Mouse (Mus musculus) kidney, postnatal 0 days (tissue): ENCODE results near the gene Gfy. TPM values are rescaled to one million over a fixed set of nuclear protein-coding genes. Genes with fewer than 3 reads are reported as not detected.

Experiments used
- ATAC-seq: fragments of 200-750 bp; cut with Nextera tagmentation; replicated peaks from 2 replicates; pipeline ENCODE4 v1.8.0; 2017; ENCODE audit warnings: low read depth, moderate number of reproducible peaks, moderate TSS enrichment, moderate library complexity; ENCODE audit not compliant: low FRiP score
- DNase-seq: peaks from one replicate; pipeline ENCODE4 v3.0.0-alpha.2; 2016; ENCODE audit warnings: low spot score
- H3K27ac ChIP-seq: fragments of 300-500 bp; sonication (generic); 2 replicates; pipeline ENCODE4 v1.5.1; 2014; ENCODE audit warnings: mild to moderate bottlenecking
- H3K27me3 ChIP-seq: fragments of 300-500 bp; sonication (generic); 2 replicates; pipeline ENCODE4 v1.6.1; 2014; ENCODE audit warnings: low read length, mixed read lengths; ENCODE audit not compliant: insufficient read depth
- H3K36me3 ChIP-seq: fragments of 300-500 bp; sonication (generic); 2 replicates; pipeline ENCODE4 v1.6.1; 2014; ENCODE audit warnings: low read length, mixed read lengths; ENCODE audit not compliant: insufficient read depth
- H3K4me1 ChIP-seq: fragments of 300-500 bp; sonication (generic); replicated peaks from 2 replicates; pipeline ENCODE4 v1.6.1; 2014; ENCODE audit warnings: antibody characterized with exemption, low read length, mixed read lengths; ENCODE audit not compliant: insufficient read depth
- H3K4me2 ChIP-seq: fragments of 300-500 bp; sonication (generic); 2 replicates; pipeline ENCODE4 v1.6.1; 2014; ENCODE audit warnings: mild to moderate bottlenecking, low read length, moderate library complexity, mixed read lengths
- H3K4me3 ChIP-seq: fragments of 300-500 bp; sonication (generic); replicated peaks from 2 replicates; pipeline ENCODE4 v1.5.1; 2014; ENCODE audit warnings: low read depth, low read length
- H3K9ac ChIP-seq: fragments of 300-500 bp; sonication (generic); 2 replicates; pipeline ENCODE4 v1.6.1; 2014; ENCODE audit warnings: low read depth, low read length
- H3K9me3 ChIP-seq: fragments of 300-500 bp; sonication (generic); replicated peaks from 2 replicates; pipeline ENCODE4 v1.6.1; 2016; ENCODE audit warnings: low read length, inconsistent platforms, mixed read lengths
- CTCF ChIP-seq: IDR thresholded peaks from 2 replicates; pipeline ENCODE4 v1.5.1; 2016; ENCODE audit warnings: antibody characterized with exemption, low read depth, mild to moderate bottlenecking, moderate library complexity
- WGBS: fragments of 180-500 bp; shearing (Covaris S2); extraction: QIAGEN DNeasy Blood & Tissue Kit; methylation state at CpG from one replicate; pipeline ENCODE4 v1.1.7; 2014; 5-methylcytosine and 5-hydroxymethylcytosine counted together
- polyA plus RNA-seq: library from polyadenylated mRNA; unstranded; fragments of >200 nt; fragmentation: Nextera tagmentation; extraction: Ambion mirVana; gene quantifications from 2 replicates; pipeline ENCODE4 v1.2.1, GENCODE M21; 2015

Gfy gene
- polyA plus RNA-seq, 1 experiment from 2014 or later = not detected

DNA sequence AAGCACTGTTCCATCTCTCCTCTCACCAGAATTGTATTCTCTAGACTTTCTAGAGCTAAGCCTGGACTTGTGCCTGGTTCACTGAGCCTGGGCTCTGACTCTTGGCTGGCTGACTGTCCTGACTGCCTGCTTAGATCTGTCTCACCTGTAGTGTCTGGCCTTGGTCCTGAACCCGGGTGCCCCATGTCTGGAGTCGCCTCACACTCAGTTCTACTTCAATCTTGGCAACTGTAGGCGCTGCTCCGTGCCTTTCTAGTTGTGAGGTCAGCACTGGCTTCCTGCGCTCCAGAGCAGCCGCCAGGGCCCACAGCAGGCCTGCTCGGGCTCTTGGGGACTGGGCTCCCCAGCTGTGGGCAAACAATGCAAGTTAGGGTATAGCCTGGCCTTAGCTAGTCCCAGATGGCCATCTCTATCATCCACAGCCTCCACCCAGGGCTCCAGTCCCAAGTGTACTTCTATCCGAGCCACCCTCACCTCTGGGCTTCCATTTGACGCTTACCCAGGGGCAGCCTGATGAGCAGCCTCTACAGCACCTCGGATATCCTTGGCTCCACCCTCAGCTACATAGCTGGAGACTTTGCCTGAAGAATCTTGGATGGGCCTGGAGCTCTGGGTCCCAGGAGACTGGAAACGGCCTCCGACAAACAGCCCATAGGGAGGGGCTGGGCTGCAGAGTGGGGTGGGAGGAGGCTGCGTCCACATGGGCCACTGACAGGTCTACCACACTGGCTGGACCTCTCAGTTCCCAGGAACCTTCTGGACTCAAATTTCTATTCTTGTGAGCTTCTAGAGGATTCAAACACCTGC, 34.8 kb downstream of the Gfy start:
- no peak overlapping the region for H3K4me2 ChIP-seq
- no peaks in the 10 kb centered on the region for H3K27me3 ChIP-seq
- H3K36me3 ChIP-seq = peaks cover 37% of the 10 kb centered on the region
- H3K4me1 ChIP-seq = 0 out of 2 replicates have a peak, but pooled peaks cover 4% of the 10 kb centered on the region
- ATAC-seq (no peak), DNase-seq (no peak)
- H3K9me3 ChIP-seq = no peaks in the 10 kb centered on the region
- H3K4me3 ChIP-seq = no peak overlapping the region
- no peak overlapping the region for H3K27ac ChIP-seq
- H3K9ac ChIP-seq = no peak overlapping the region
- 78% methylated on average over 13 of the region's 13 CpGs for WGBS
- TF ChIP-seq CTCF = no peak

DNA sequence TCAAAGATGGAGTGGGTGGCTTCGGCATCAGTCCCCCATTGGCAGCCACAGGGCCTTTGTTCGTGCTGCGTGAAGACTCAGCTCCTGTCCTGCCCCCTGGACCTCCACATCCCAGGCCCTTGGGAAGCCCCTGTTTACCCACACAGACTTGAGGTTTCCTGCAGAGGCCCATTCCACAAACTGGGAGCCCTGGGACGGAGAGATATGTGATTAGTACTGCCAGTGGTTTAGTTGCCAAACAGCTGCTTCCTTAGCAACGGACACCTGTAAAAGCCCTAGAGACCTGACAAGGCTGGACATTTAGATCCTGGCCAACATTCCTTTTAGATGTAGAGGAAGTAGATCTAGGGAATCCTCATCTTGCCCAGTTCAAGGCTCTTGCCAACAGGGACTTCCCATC, 37.5 kb downstream of the Gfy start:
- peaks cover 35% of the 10 kb centered on the region for H3K36me3 ChIP-seq

DNA sequence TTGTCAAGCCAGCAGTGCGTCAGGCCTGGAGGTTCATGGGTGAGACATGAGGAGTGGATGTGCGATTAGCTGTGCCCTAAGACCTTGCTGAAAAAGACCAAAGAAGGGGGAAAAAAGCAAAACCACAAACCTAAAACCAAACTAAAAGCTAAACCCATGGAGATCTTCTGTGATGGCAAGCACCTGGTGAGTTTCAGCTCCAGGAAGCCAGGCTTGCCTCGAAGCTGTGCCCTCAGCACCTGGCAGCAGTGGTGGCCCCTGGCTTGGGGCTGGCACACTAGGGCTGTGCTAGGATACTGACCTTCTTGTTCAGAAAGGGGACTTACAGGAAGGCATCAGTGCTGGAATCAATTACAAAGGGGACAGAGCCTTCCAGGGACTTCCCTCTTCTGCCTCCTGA, 38.0 kb downstream of the Gfy start:
- 86% methylated on average over 3 of the region's 3 CpGs for WGBS
- ATAC-seq = no peak
- TF ChIP-seq CTCF = no peak

More for the DNA sequence above, 37.5 kb downstream of the Gfy start:
- ATAC-seq (no peak), DNase-seq (no peak)
- H3K4me3 ChIP-seq = no peak overlapping the region
- no peak overlapping the region for H3K4me2 ChIP-seq
- WGBS = 93% methylated on average over 5 of the region's 5 CpGs
- no peaks in the 10 kb centered on the region for H3K27me3 ChIP-seq
- no peak for TF ChIP-seq CTCF
- H3K27ac ChIP-seq = no peak overlapping the region
- no peaks in the 10 kb centered on the region for H3K4me1 ChIP-seq
- H3K9me3 ChIP-seq = no peaks in the 10 kb centered on the region
- no peak overlapping the region for H3K9ac ChIP-seq

DNA sequence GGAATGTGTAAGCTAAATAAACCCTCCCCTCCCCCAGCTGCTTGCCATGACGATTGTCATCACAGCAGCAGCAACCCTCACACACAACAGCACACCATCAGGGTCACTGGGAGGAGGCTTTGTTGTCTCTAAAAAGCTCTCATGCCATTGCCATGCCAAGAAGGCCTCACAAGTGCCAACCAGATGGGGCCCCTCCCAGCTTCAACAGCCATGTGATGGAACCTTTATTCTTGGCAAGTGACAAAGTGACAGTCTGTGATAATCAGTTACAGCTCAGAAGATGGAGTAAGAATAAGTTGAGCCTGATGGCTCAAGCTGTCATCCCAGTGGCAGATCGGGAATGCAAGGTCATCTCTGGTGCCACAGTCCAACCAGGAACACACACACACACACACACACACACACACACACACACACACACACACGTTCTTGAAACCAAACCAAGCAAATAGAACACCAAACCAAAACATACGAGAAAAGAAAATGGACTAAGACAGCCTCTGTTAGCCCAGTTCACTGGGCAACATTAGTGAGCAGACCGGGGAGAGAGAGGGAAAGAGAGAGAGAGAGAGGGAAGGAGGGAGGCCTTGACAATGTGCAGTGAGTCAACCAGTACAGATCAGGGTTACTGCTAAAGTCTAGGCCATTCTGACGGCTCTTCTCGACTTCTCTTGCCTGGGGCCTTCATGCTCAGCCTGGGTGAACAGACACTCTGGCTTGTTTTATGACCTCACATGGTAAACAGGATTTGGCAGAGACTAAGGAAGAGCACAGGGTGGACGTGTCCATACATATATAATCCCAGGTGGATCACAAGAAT, 39.3 kb downstream of the Gfy start:
- TF ChIP-seq CTCF = no peak
- ATAC-seq = no peak
- DNase-seq = no peak
- Histone ChIP-seq H3K36me3 (peaks cover 22% of the 10 kb centered on the region), H3K9me3 (no peaks in the 10 kb centered on the region), H3K27ac (no peak overlapping the region), H3K27me3 (no peaks in the 10 kb centered on the region), H3K4me2 (no peak overlapping the region), H3K4me1 (0 out of 2 replicates have a peak, but pooled peaks cover 3% of the 10 kb centered on the region), H3K9ac (no peak overlapping the region), H3K4me3 (no peak overlapping the region)
- 71% methylated on average over 8 of the region's 8 CpGs for WGBS

More for the DNA sequence above, 38.0 kb downstream of the Gfy start:
- no peak overlapping the region for H3K4me2 ChIP-seq
- H3K9ac ChIP-seq = no peak overlapping the region
- H3K27ac ChIP-seq = no peak overlapping the region
- DNase-seq = no peak
- no peaks in the 10 kb centered on the region for H3K4me1 ChIP-seq
- H3K9me3 ChIP-seq = no peaks in the 10 kb centered on the region
- peaks cover 32% of the 10 kb centered on the region for H3K36me3 ChIP-seq
- H3K27me3 ChIP-seq = no peaks in the 10 kb centered on the region
- H3K4me3 ChIP-seq = no peak overlapping the region

DNA sequence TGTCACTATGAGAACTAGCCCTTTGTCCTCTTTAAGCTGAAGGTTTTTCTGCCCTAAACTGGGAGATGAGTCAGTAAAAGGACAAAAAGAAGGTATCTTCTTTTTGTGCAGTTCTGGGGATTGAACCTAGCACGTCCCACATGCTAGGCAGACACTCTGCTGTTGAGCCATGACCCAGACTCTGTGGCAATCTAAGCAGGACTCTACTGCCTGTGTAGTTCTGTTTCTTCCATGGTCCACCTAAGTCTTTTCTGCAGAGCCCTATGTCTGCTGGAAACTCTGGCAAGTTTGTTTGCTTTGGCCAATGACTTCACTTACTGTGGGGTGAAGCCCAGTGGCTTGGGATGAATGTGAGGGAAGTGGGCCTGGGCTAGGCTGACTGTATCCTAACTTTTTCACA, 41.0 kb downstream of the Gfy start:
- Histone ChIP-seq H3K4me2 (no peak overlapping the region), H3K36me3 (peaks cover 8% of the 10 kb centered on the region; the same call in 1 of the 2 replicates), H3K9ac (no peak overlapping the region; the same call in 1 of the 2 replicates), H3K4me1 (peaks cover 9% of the 10 kb centered on the region; the same call in 1 of the 2 replicates), H3K27me3 (no peaks in the 10 kb centered on the region), H3K9me3 (no peaks in the 10 kb centered on the region), H3K27ac (no peak overlapping the region), H3K4me3 (no peak overlapping the region)
- DNase-seq = no peak
- 70% methylated on average over 1 of the region's 1 CpGs for WGBS
- TF ChIP-seq CTCF = no peak
- no peak for ATAC-seq
